In the genomic region with DNA sequence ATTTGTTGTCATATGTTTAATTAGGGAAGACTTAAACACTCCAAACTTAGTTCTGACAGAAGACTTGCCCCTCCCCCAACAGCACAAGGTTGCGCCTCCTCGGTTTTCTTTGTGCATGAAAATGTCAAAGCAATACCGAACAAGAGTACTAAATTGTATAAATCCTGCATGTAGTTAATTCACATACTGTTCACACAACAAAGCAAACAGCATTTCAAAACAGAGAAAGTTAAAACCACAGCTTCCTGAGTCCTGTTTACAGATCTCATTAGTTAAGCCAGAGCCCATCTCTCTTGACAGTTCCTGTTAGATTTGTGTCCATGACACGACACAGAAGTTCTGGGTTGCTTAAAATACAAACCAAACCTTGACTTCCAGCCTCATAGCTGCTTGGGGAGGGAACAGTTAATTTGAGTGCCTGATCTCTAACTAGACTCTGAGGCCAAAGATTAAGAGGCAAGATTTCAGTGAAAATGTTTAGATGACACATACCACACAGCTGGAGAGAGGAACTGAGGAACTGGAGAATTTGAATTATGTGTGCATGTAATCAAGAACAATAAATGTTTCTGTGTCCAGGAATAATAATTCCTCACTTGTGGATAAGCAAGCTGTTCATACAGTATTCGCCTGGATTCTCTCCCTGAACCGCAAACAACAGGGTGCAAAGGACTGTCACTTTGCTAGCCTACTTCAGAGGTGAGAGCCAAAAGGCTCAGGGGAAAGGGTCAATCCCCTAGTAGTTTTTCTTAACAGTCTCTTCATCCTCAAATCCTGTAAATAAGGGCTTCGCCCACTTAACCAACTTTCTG, we compare ENCODE assay signal across 8 mouse cellular contexts.
A peak's percentile ranks its signal among the peaks of the same experiment; 100 is the strongest.
DNase-seq lines count a peak whose midpoint lies in the region; ATAC-seq and TF ChIP-seq lines count a peak whose summit lies in the region.

No protein-coding gene starts in this region.

- no peaks in the 10 kb centered on the region for H3K36me3 ChIP-seq in embryonic facial prominence, embryonic 11.5 days (replicated peaks; ENCODE audit: control insufficient read depth, insufficient read depth, low read depth, low read length)
- H3K36me3 ChIP-seq in embryonic facial prominence, embryonic 10.5 days (replicated peaks): no peaks in the 10 kb centered on the region
- H3K36me3 ChIP-seq in lung, postnatal 0 days (ENCODE audit: insufficient read depth, low read length): no peaks in the 10 kb centered on the region
- H3K36me3 ChIP-seq in small intestine, adult 2 months (ENCODE audit: control insufficient read depth, insufficient read depth, low read length): no peaks in the 10 kb centered on the region

- no peaks in the 10 kb centered on the region for H3K9me3 ChIP-seq in embryonic facial prominence, embryonic 11.5 days (replicated peaks; ENCODE audit: control insufficient read depth, low read length)
- H3K9me3 ChIP-seq in embryonic facial prominence, embryonic 10.5 days: no peaks in the 10 kb centered on the region
- H3K9me3 ChIP-seq in lung, postnatal 0 days (ENCODE audit: low read length): no peaks in the 10 kb centered on the region

- H3K27me3 ChIP-seq in embryonic facial prominence, embryonic 11.5 days (ENCODE audit: control insufficient read depth, insufficient read depth, low read length): no peaks in the 10 kb centered on the region
- H3K27me3 ChIP-seq in embryonic facial prominence, embryonic 10.5 days (replicated peaks; ENCODE audit: low read depth, poor library complexity, severe bottlenecking): no peaks in the 10 kb centered on the region
- H3K27me3 ChIP-seq in lung, postnatal 0 days (replicated peaks; ENCODE audit: insufficient read depth, low read length): no peaks in the 10 kb centered on the region
- no peaks in the 10 kb centered on the region for H3K27me3 ChIP-seq in small intestine, adult 2 months (ENCODE audit: control insufficient read depth, insufficient read depth, low read length)

- WGBS in embryonic facial prominence, embryonic 11.5 days: 34% methylated on average over 7 of the region's 7 CpGs
- WGBS in embryonic facial prominence, embryonic 10.5 days: 38% methylated on average over 7 of the region's 7 CpGs
- WGBS in lung, postnatal 0 days: 19% methylated on average over 7 of the region's 7 CpGs
- 22% methylated on average over 7 of the region's 7 CpGs for WGBS in lung, adult 2 months
- 41% methylated on average over 7 of the region's 7 CpGs for WGBS in small intestine, adult 2 months

- H3K4me1 ChIP-seq in embryonic facial prominence, embryonic 11.5 days (ENCODE audit: control insufficient read depth, insufficient read depth, low read length): no peaks in the 10 kb centered on the region
- peaks cover 26% of the 10 kb centered on the region for H3K4me1 ChIP-seq in embryonic facial prominence, embryonic 10.5 days
- peaks cover 16% of the 10 kb centered on the region for H3K4me1 ChIP-seq in lung, postnatal 0 days (ENCODE audit: insufficient read depth, low read depth, low read length)
- peaks cover 30% of the 10 kb centered on the region for H3K4me1 ChIP-seq in lung, adult 2 months (ENCODE audit: control insufficient read depth, insufficient read depth, low read length)
- H3K4me1 ChIP-seq in small intestine, adult 2 months (ENCODE audit: control insufficient read depth, insufficient read depth, insufficient read length, low read length): peaks cover 24% of the 10 kb centered on the region

- TF ChIP-seq CTCF in lung, postnatal 0 days (IDR thresholded peaks at IDR 0.05): no peak
- no peak for TF ChIP-seq CTCF in lung, adult 2 months (IDR thresholded peaks at IDR 0.05; ENCODE audit: insufficient read depth, low read length)
- no peak for TF ChIP-seq CTCF in small intestine, adult 2 months (IDR thresholded peaks at IDR 0.05; ENCODE audit: extremely low read depth, insufficient read length, insufficient replicate concordance, low read depth, low read length)

- peak; percentile 65 for TF ChIP-seq EP300 in lung, postnatal 0 days (IDR thresholded peaks at IDR 0.05)

- peak; percentile 33 for DNase-seq in embryonic facial prominence, embryonic 11.5 days (ENCODE audit: low spot score)
- DNase-seq in embryonic facial prominence, embryonic 10.5 days (ENCODE audit: low spot score): no peak
- DNase-seq in lung, postnatal 0 days (ENCODE audit: low spot score): peak; percentile 68
- DNase-seq in lung, adult 2 months: no peak
- peak; percentile 70 for DNase-seq in induced T-regulatory cell, adult 2 months (ENCODE audit: low read depth)
- DNase-seq in urinary bladder, postnatal 36 days (ENCODE audit: low spot score in 2 of 2): no peak
- DNase-seq in layer of hippocampus, adult 18-20 months (ENCODE audit: low spot score in 2 of 2): no peak

- no peak overlapping the region for H3K27ac ChIP-seq in embryonic facial prominence, embryonic 11.5 days (replicated peaks; ENCODE audit: low read depth, low read length)
- H3K27ac ChIP-seq in embryonic facial prominence, embryonic 10.5 days (replicated peaks): no peak overlapping the region; the same call in 1 of the 2 replicates
- peak overlapping the region; percentile 16; the same call in 1 of the 2 replicates for H3K27ac ChIP-seq in lung, postnatal 0 days (ENCODE audit: low read length)
- peak overlapping the region; percentile 58 for H3K27ac ChIP-seq in small intestine, adult 2 months (ENCODE audit: insufficient read depth, low read depth, low read length)

- no peak for TF ChIP-seq POLR2A in lung, adult 2 months (IDR thresholded peaks at IDR 0.05; ENCODE audit: borderline replicate concordance, extremely low read depth, low read depth, low read length)
- no peak for TF ChIP-seq POLR2A in small intestine, adult 2 months (IDR thresholded peaks at IDR 0.05; ENCODE audit: low read depth, low read length)

- H3K9ac ChIP-seq in embryonic facial prominence, embryonic 11.5 days (replicated peaks; ENCODE audit: low read length): no peak overlapping the region
- H3K9ac ChIP-seq in lung, postnatal 0 days (replicated peaks; ENCODE audit: low read depth): no peak overlapping the region

- H3K4me2 ChIP-seq in embryonic facial prominence, embryonic 11.5 days (ENCODE audit: low read depth, low read length): no peak overlapping the region
- no peak overlapping the region for H3K4me2 ChIP-seq in lung, postnatal 0 days (replicated peaks; ENCODE audit: low read depth, low read length)

- no peak overlapping the region for H3K4me3 ChIP-seq in embryonic facial prominence, embryonic 11.5 days (ENCODE audit: low read depth, low read length)
- H3K4me3 ChIP-seq in embryonic facial prominence, embryonic 10.5 days: no peak overlapping the region
- H3K4me3 ChIP-seq in lung, postnatal 0 days (ENCODE audit: low read depth, low read length): no peak overlapping the region
- H3K4me3 ChIP-seq in lung, adult 2 months (replicated peaks; ENCODE audit: extremely low read depth, low read depth, low read length): no peak overlapping the region
- H3K4me3 ChIP-seq in small intestine, adult 2 months (ENCODE audit: low read depth, low read length): no peak overlapping the region

- no peak for ATAC-seq in embryonic facial prominence, embryonic 11.5 days (replicated peaks; ENCODE audit: insufficient number of reproducible peaks, low FRiP score, low TSS enrichment, low read depth)
- ATAC-seq in lung, postnatal 0 days: peak; percentile 58

Comparison
In these comparisons a context has a peak if more than half of its experiments do, and no peak if none do; other contexts are left out.
1. DNase-seq: peak in embryonic facial prominence, embryonic 11.5 days (single experiment), lung, postnatal 0 days (single experiment) and induced T-regulatory cell, adult 2 months (single experiment); none in embryonic facial prominence, embryonic 10.5 days (single experiment), lung, adult 2 months (single experiment), urinary bladder, postnatal 36 days (0 of 2) and layer of hippocampus, adult 18-20 months (0 of 2).
2. H3K27ac ChIP-seq: peak in lung, postnatal 0 days (single experiment) and small intestine, adult 2 months (single experiment); none in embryonic facial prominence, embryonic 11.5 days (single experiment) and embryonic facial prominence, embryonic 10.5 days (single experiment).